Mouse (Mus musculus): ENCODE data around the gene Galntl5. TPM values are rescaled to one million over a fixed set of nuclear protein-coding genes. Genes with fewer than 3 reads are reported as not detected.

Gene Galntl5
- not detected in 2 replicates for total RNA-seq (2012; rRNA removed)

DNA sequence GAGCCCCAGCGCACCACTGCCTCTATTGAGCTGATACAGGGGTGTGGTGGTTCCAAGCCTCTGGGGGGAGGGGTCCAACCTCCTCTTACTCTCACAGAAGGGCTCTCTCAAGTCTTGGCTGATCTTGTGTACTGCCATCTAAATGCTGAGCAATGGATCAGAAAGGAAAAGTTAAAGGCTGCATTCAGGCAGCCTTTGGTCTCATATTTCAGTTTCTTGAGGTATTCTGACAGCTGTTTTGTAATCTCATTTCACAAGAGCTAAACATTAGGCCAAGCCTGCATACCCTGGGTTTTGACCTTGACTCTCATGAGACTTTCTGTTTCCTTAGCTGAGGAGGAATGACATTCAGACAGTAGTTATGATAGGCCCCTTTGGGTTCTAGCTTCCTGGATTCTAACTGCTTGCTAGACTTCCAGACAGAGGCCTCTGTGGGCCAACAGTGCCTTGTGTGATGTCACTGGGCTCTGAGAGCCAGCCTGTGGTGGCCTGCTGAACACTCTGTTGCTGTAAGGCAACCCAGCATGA is at the start of gene Galntl5:
Gene Galntl5, plus strand, starts transcription at position 457 of the 528 bp plus-strand sequence.
- Histone ChIP-seq H3K9ac (ENCODE audit: insufficient read depth, low read depth, low read length, poor library complexity, severe bottlenecking) (no peak within 1 kb of the TSS), H3K27ac (ENCODE audit: insufficient read depth, low read depth, low read length, poor library complexity, severe bottlenecking) (no peak within 1 kb of the TSS), H3K36me3 (ENCODE audit: control insufficient read depth, insufficient read depth, low read length, poor library complexity, severe bottlenecking) (no peaks in the 10 kb centered on the region), H3K9me3 (ENCODE audit: control insufficient read depth, insufficient read depth, low read depth, low read length) (no peaks in the 10 kb centered on the region), H3K4me3 (ENCODE audit: insufficient read depth in 1 of 2, low read depth in 1 of 2, low read length in 2 of 2, poor library complexity in 1 of 2, severe bottlenecking in 1 of 2) (no peak within 1 kb of the TSS), H3K4me1 (ENCODE audit: control insufficient read depth in 2 of 2, insufficient read depth in 2 of 2, low read length in 2 of 2, poor library complexity in 1 of 2) (no peaks in the 10 kb centered on the region)
- DNase-seq (ENCODE audit: low read depth, low spot score): no peak
- in situ Hi-C loops (cut with MboI; ENCODE audit: low sequenced_read_pairs in 2 of 2, unreplicated experiment in 2 of 2): no loop called here
- TF ChIP-seq ZC3H11A (IDR thresholded peaks at IDR 0.05; ENCODE audit: borderline replicate concordance, low read depth, low read length): no peak
- no peak for TF ChIP-seq CHD2 (IDR thresholded peaks at IDR 0.05; ENCODE audit: low read depth, low read length)
- no peak for TF ChIP-seq ZNF384 (IDR thresholded peaks at IDR 0.05; ENCODE audit: low read depth, low read length)
- no peak for TF ChIP-seq MAFK (IDR thresholded peaks at IDR 0.05; ENCODE audit: insufficient read depth, low read depth, low read length)
- no peak for TF ChIP-seq HCFC1 (IDR thresholded peaks at IDR 0.05; ENCODE audit: borderline replicate concordance, insufficient read depth, low read length)

DNA sequence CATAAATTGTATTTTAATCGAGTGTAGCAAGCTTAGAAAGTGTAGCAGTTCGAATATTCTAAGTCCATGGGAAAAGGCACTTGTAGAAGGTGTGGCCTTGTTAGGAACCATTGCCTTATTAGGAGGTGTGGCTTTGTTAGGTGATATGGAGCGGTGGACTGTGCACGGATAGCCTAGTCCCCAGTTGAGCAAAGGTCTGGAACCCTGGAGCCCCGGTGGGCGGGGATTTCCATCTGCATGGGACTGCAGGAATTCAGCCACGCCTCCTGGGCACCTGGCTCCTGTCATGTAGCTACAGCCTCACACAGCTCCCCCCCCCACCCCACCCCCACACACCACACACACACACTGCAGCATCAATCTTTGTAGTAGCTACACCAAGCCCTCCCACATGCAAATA is 34.6 kb upstream of the Galntl5 start:
- Histone ChIP-seq H3K4me1 (ENCODE audit: control insufficient read depth in 2 of 2, insufficient read depth in 2 of 2, low read length in 2 of 2, poor library complexity in 1 of 2) (0 out of 4 replicates have a peak, but pooled peaks cover 0 to 4% of the 10 kb centered on the region in 2 experiments), H3K9ac (ENCODE audit: insufficient read depth, low read depth, low read length, poor library complexity, severe bottlenecking) (no peak overlapping the region), H3K4me3 (ENCODE audit: insufficient read depth in 1 of 2, low read depth in 1 of 2, low read length in 2 of 2, poor library complexity in 1 of 2, severe bottlenecking in 1 of 2) (no peak overlapping the region), H3K36me3 (ENCODE audit: control insufficient read depth, insufficient read depth, low read length, poor library complexity, severe bottlenecking) (no peaks in the 10 kb centered on the region), H3K27ac (ENCODE audit: insufficient read depth, low read depth, low read length, poor library complexity, severe bottlenecking) (no peak overlapping the region), H3K9me3 (ENCODE audit: control insufficient read depth, insufficient read depth, low read depth, low read length) (no peaks in the 10 kb centered on the region)
- DNase-seq (ENCODE audit: low read depth, low spot score): no peak
- no peak for TF ChIP-seq HCFC1 (IDR thresholded peaks at IDR 0.05; ENCODE audit: borderline replicate concordance, insufficient read depth, low read length)
- no peak for TF ChIP-seq CHD2 (IDR thresholded peaks at IDR 0.05; ENCODE audit: low read depth, low read length)
- TF ChIP-seq ZNF384 (IDR thresholded peaks at IDR 0.05; ENCODE audit: low read depth, low read length): no peak
- no peak for TF ChIP-seq ZC3H11A (IDR thresholded peaks at IDR 0.05; ENCODE audit: borderline replicate concordance, low read depth, low read length)
- no peak for TF ChIP-seq MAFK (IDR thresholded peaks at IDR 0.05; ENCODE audit: insufficient read depth, low read depth, low read length)
- in situ Hi-C loops (cut with MboI; ENCODE audit: low sequenced_read_pairs in 2 of 2, unreplicated experiment in 2 of 2): no loop called here

DNA sequence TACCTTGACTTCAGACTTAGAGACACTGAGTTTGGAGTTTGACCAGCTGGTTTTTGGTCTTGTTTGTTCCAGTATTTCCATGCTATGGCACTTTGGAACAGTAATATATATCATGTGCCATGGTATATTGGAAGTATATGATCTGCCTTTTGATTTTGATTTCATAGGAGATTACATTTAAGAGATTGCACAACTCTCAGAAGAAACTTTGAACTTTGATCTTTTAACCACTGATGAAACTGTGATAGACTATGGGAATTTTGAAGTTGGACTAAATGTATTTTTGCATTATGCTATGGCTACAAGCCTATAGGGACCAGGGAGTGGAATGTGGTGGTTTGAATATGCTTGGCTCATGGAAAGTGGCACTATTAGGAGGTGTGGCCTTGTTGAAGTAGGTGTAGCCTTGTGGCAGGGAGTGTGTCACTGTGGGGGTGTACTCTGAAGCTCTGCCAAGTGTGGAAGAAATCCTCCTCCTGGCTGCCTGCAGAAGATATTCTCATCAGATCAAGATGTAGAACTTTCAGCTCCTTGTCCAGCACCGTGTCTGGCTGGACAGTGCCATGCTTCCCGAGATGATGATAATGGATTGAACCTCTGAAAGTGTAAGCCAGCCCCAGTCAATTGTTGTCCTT is 31.8 kb upstream of the Galntl5 start:
- no peak for DNase-seq (ENCODE audit: low read depth, low spot score)
- Histone ChIP-seq H3K9ac (ENCODE audit: insufficient read depth, low read depth, low read length, poor library complexity, severe bottlenecking) (no peak overlapping the region), H3K27ac (ENCODE audit: insufficient read depth, low read depth, low read length, poor library complexity, severe bottlenecking) (no peak overlapping the region), H3K4me3 (ENCODE audit: insufficient read depth in 1 of 2, low read depth in 1 of 2, low read length in 2 of 2, poor library complexity in 1 of 2, severe bottlenecking in 1 of 2) (no peak overlapping the region), H3K36me3 (ENCODE audit: control insufficient read depth, insufficient read depth, low read length, poor library complexity, severe bottlenecking) (no peaks in the 10 kb centered on the region), H3K4me1 (ENCODE audit: control insufficient read depth in 2 of 2, insufficient read depth in 2 of 2, low read length in 2 of 2, poor library complexity in 1 of 2) (0 out of 4 replicates have a peak, but pooled peaks cover 0 to 4% of the 10 kb centered on the region in 2 experiments), H3K9me3 (ENCODE audit: control insufficient read depth, insufficient read depth, low read depth, low read length) (no peaks in the 10 kb centered on the region)
- in situ Hi-C loops (cut with MboI; ENCODE audit: low sequenced_read_pairs in 2 of 2, unreplicated experiment in 2 of 2): no loop called here
- no peak for TF ChIP-seq ZNF384 (IDR thresholded peaks at IDR 0.05; ENCODE audit: low read depth, low read length)
- no peak for TF ChIP-seq CHD2 (IDR thresholded peaks at IDR 0.05; ENCODE audit: low read depth, low read length)
- no peak for TF ChIP-seq HCFC1 (IDR thresholded peaks at IDR 0.05; ENCODE audit: borderline replicate concordance, insufficient read depth, low read length)
- no peak for TF ChIP-seq ZC3H11A (IDR thresholded peaks at IDR 0.05; ENCODE audit: borderline replicate concordance, low read depth, low read length)
- no peak for TF ChIP-seq MAFK (IDR thresholded peaks at IDR 0.05; ENCODE audit: insufficient read depth, low read depth, low read length)

DNA sequence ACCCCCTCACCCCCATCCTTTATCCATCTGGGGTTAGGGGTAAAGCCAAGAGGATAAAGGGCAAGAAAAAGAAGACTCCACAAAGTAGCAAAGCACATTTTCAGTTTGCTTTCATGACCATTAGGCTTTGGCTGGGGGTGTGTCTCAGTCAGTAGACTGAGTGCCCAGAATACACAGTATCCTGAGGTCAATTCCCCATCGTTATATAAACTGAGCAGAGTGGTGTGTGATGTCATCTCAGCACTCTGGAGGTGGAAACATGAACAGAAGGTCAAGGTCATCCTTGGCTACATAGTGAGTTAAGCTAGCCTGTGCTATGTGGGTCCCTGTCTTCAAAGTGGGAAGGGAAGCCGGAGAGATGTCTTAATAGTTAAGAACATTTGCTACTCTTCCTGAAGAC is 27.8 kb upstream of the Galntl5 start:
- in situ Hi-C loops (cut with MboI; ENCODE audit: low sequenced_read_pairs in 2 of 2, unreplicated experiment in 2 of 2): no loop called here
- Histone ChIP-seq H3K36me3 (ENCODE audit: control insufficient read depth, insufficient read depth, low read length, poor library complexity, severe bottlenecking) (no peaks in the 10 kb centered on the region), H3K9me3 (ENCODE audit: control insufficient read depth, insufficient read depth, low read depth, low read length) (no peaks in the 10 kb centered on the region), H3K9ac (ENCODE audit: insufficient read depth, low read depth, low read length, poor library complexity, severe bottlenecking) (no peak overlapping the region), H3K4me3 (ENCODE audit: insufficient read depth in 1 of 2, low read depth in 1 of 2, low read length in 2 of 2, poor library complexity in 1 of 2, severe bottlenecking in 1 of 2) (no peak overlapping the region), H3K27ac (ENCODE audit: insufficient read depth, low read depth, low read length, poor library complexity, severe bottlenecking) (no peak overlapping the region), H3K4me1 (ENCODE audit: control insufficient read depth in 2 of 2, insufficient read depth in 2 of 2, low read length in 2 of 2, poor library complexity in 1 of 2) (peaks cover 10 to 22% of the 10 kb centered on the region in 2 experiments)
- no peak for DNase-seq (ENCODE audit: low read depth, low spot score)
- TF ChIP-seq MAFK (IDR thresholded peaks at IDR 0.05; ENCODE audit: insufficient read depth, low read depth, low read length) (no peak), HCFC1 (IDR thresholded peaks at IDR 0.05; ENCODE audit: borderline replicate concordance, insufficient read depth, low read length) (no peak), ZNF384 (IDR thresholded peaks at IDR 0.05; ENCODE audit: low read depth, low read length) (no peak), ZC3H11A (IDR thresholded peaks at IDR 0.05; ENCODE audit: borderline replicate concordance, low read depth, low read length) (no peak), CHD2 (IDR thresholded peaks at IDR 0.05; ENCODE audit: low read depth, low read length) (no peak)

All from ES-E14 (cell line).